Mouse (Mus musculus): ENCODE measurements at regions not wholly inside any gene's neighbourhood (a gene's known extent, or its start where the extent isn't known, plus 50 kb on each side); places are given as distances from the start of the nearest gene placed in this dataset.

GRCm38 (mm10) chr3:31375678-31376077 is 65.5 kb upstream of the Slc7a14 start:
- no peak for TF ChIP-seq CTCF (IDR thresholded peaks at IDR 0.05; ENCODE audit: borderline replicate concordance, extremely low read depth, insufficient read depth, insufficient read length)
- TF ChIP-seq POLR2A (IDR thresholded peaks at IDR 0.05; ENCODE audit: borderline replicate concordance, extremely low read depth, insufficient read depth, insufficient read length, poor library complexity, severe bottlenecking) = no peak

All from brain, embryonic 14.5 days (tissue).